Mouse (Mus musculus): ENCODE data around the gene Olfr1359.
A peak's percentile ranks its signal among the peaks of the same experiment; 100 is the strongest.
"Not testable (repeated sequence)": the region's sequence is repeated elsewhere in the genome, so short reads cannot be mapped to it uniquely, and the experiment has no call there.

Gene Olfr1359

DNA sequence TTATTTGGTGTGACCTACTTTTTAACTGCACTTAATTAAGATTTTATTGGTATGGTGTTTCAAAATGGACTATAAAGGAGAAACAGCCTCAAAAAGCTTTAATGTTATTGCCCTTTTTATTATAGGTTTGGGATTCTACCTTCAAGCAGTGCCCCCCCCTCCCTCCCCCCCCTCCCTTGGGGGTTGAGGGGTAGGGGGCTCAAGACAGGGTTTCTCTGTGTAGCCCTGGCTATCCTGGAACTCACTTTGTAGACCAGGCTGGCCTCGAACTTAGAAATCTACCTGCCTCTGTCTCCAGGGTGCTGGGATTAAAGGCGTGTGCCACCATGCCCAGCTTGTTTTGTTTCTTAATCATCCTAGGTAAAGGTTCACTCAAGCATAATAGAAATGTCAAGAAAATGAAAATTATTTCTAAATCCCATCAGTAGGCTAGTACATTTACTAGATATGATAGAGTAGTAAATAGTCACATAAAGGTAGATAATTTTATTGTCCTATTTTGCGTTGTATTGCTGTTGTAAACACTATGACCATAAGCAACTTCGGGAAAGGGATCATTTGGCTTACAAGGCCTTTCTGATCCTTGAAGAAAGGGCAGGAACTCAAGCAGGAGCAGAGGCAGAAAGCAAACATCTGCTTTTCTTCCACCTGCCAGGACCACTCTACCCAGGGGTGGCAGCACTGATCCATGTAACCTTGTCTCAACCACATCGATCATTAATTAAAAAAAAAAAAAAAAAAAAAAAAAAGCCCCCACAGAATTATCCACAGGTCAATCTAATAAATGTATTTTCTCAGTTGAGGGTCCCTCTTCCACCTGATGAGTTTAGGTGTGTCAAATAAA, 25.3 kb downstream of the Olfr1359 start:
- DNase-seq (ENCODE audit: low spot score in 2 of 2): no peak

- no peak for DNase-seq (ENCODE audit: low spot score in 2 of 2)
Observed at GRCm38 (mm10) chr13:21727948-21728572, 30.1 kb downstream of the Olfr1359 start.

DNA sequence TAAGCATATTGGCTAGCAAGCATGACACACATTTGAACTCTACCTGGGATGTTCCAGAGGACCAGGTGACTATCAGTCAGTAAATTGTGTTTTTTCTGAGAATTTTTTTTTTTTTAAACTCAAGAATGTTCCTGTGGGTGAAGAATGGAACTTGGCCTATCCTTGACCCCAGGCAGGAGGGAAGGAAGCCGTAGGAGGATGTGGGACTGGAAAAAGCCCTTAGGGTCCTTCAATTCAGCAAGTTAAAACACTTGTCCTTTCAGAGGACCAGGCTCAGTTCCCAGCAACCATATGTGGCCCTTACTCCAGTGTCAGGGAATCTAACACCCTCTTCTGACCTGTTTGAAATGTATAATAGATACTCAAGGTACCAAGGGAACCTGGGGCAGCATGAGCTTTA, 31.6 kb downstream of the Olfr1359 start:
- DNase-seq (ENCODE audit: low spot score in 2 of 2): no peak

- DNase-seq (ENCODE audit: low spot score in 2 of 2): no peak
Observed at GRCm38 (mm10) chr13:21733466-21733865, 35.6 kb downstream of the Olfr1359 start.

- peak; percentile 63 to 67 for DNase-seq (ENCODE audit: low spot score in 2 of 2)
Observed at GRCm38 (mm10) chr13:21734010-21734905, 36.3 kb downstream of the Olfr1359 start.

GRCm38 (mm10) chr13:21734906-21735767, 37.2 kb downstream of the Olfr1359 start, which contains the start of gene Hist1h4j:
TSS of gene Hist1h4j (plus strand) at chr13:21735064.
- DNase-seq (ENCODE audit: low spot score in 2 of 2): peak; percentile 58 to 73

DNA sequence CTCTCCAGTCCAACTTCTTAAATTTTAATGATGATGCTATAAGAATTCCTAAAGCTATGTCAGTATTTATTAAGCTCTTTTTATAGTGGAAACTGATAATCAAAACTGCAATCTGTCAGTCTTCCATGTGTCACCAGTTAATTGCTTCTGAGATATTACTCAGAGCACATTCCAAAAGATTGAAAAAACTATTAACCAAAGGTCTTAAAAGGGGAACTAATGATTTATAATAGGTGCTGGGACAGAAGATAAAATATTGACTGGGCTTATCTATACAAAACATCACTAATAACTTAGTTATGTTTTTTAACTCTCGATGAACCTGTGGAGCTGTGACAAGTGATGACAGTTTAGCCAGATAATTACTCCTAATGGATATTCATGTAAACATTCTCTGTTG, 47.1 kb downstream of the Olfr1359 start:
- DNase-seq (ENCODE audit: low spot score in 2 of 2): no peak

- no peak for DNase-seq (ENCODE audit: low spot score in 2 of 2)
Observed at GRCm38 (mm10) chr13:21749387-21750158, 51.7 kb downstream of the Olfr1359 start.

- peak; percentile 84 to 90 for DNase-seq (ENCODE audit: low spot score in 2 of 2)
Observed at GRCm38 (mm10) chr13:21750159-21751017, 52.5 kb downstream of the Olfr1359 start, which contains the start of gene Hist1h4k. TSS of gene Hist1h4k (minus strand) at chr13:21750505.

DNA sequence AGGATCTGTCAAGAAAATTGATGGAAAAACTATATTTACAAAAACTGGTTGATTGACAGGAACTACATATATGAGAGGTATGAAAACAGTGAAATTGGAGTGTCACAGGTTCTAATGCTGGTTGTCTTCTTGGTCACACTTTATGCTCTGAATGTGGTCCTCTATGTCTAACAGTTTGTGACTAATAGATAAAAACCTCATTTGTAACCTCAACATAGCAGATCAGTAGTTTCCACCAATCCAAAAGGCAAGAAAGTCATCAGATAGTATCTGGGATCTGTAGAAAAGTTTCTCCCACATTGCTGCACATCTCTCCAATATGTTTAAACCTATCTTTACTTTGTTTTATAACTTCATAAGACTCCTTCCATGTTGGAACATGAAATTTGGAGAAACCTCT, 53.5 kb downstream of the Olfr1359 start:
- no peak for DNase-seq (ENCODE audit: low spot score in 2 of 2)

- DNase-seq (ENCODE audit: low spot score in 2 of 2): no peak
Observed at GRCm38 (mm10) chr13:21751827-21752226, 53.9 kb downstream of the Olfr1359 start.

DNA sequence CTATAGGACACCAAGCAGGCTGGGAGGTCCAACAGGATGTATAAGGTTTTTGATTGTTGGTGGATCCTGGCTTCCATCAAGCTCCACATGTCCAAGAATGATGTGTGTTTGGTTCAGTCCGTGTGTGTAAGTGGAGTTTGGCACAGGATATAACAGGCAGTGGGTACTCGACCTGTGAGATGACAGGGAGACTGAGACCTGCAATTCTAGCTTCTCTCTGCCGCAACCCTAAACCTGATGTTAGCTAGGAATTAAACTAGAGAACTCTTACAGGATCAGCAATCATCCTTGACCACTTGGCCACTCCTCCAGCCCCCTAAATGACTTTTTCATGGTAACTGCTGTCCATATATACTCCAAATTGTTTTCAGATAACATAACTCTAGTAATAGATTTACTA, 54.4 kb downstream of the Olfr1359 start:
- DNase-seq (ENCODE audit: low spot score in 2 of 2): no peak

GRCm38 (mm10) chr13:21753051-21753523, 55.2 kb downstream of the Olfr1359 start:
- no peak for DNase-seq (ENCODE audit: low spot score in 2 of 2)

- DNase-seq (ENCODE audit: low spot score in 2 of 2): peak; percentile 52 to 71
Observed at GRCm38 (mm10) chr13:21753524-21754285, 55.8 kb downstream of the Olfr1359 start, which contains the start of the genes Hist1h2ak and Hist1h2bn. TSS of gene Hist1h2ak (minus strand) at chr13:21753827. TSS of gene Hist1h2bn (plus strand) at chr13:21754123.

- not testable (repeated sequence) for DNase-seq (ENCODE audit: low spot score in 2 of 2)
Observed at GRCm38 (mm10) chr13:21754294-21755001, 56.5 kb downstream of the Olfr1359 start.

GRCm38 (mm10) chr13:21755707-21756106, 57.8 kb downstream of the Olfr1359 start:
- DNase-seq (ENCODE audit: low spot score in 2 of 2): no peak
